Comparison of ENCODE assay signal across 9 mouse cellular contexts in the genomic region with DNA sequence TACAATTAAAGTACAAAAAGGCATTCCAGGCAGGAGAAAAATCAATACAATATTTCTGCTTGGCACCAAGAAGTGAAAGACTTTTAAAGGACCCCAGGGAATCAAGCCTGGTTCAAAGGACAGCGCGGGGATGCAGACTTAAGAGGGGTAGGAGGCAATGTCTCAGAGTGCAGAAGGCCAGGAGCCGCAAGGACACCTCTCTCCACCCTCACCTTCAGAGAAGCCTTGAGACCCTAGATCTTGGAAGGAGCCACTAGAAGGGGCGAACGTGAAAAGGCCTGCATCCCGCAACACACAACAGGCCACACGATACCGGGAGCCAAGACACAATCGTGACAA. TPM values are rescaled to one million over a fixed set of nuclear protein-coding genes. Genes with fewer than 3 reads are reported as not detected.
DNase-seq lines count a peak whose midpoint lies in the region; ATAC-seq lines count a peak whose summit lies in the region.
"Had no signal": no experiment of that assay in that cellular context is flagged by ENCODE, and none has a peak within 500 bp of the region (broad histone marks: within the 10 kb centered on the region; RNA-seq: fewer than 3 reads in every experiment).

No protein-coding gene starts in this region.

- peak; percentile 65 for ATAC-seq in frontal cortex, adult (ENCODE audit: low TSS enrichment)
- ATAC-seq in limb, embryonic 15.5 days (ENCODE audit: insufficient number of reproducible peaks, low FRiP score, low TSS enrichment, low read depth) = peak; percentile 16; the same call in 1 of the 2 replicates
- ATAC-seq in stomach, embryonic 16.5 days (ENCODE audit: insufficient read depth, low FRiP score) = 0 out of 2 replicates have a peak, but pooled peaks have one; percentile 18

- H3K4me2 ChIP-seq in limb, embryonic 15.5 days = peak overlapping the region; percentile 66
- H3K4me2 ChIP-seq in stomach, embryonic 16.5 days (ENCODE audit: low read depth, low read length) = peak overlapping the region; percentile 76

- H3K36me3 ChIP-seq in limb, embryonic 15.5 days = no peaks in the 10 kb centered on the region
- H3K36me3 ChIP-seq in stomach, embryonic 16.5 days (ENCODE audit: control insufficient read depth, insufficient read depth, low read length) = no peaks in the 10 kb centered on the region

- H3K9me3 ChIP-seq in limb, embryonic 15.5 days = no peaks in the 10 kb centered on the region
- no peaks in the 10 kb centered on the region for H3K9me3 ChIP-seq in stomach, embryonic 16.5 days (replicated peaks; ENCODE audit: control insufficient read depth, low read length)

- WGBS in limb, embryonic 15.5 days = 3% methylated on average over 9 of the region's 9 CpGs
- WGBS in stomach, embryonic 16.5 days = 4% methylated on average over 9 of the region's 9 CpGs

- H3K4me1 ChIP-seq in limb, embryonic 15.5 days = 0 out of 2 replicates have a peak, but pooled peaks cover 4% of the 10 kb centered on the region
- H3K4me1 ChIP-seq in stomach, embryonic 16.5 days (ENCODE audit: control insufficient read depth, insufficient read depth, low read length) = no peaks in the 10 kb centered on the region

- H3K4me3 ChIP-seq in limb, embryonic 15.5 days = peak overlapping the region; percentile 62
- peak overlapping the region; percentile 59 for H3K4me3 ChIP-seq in stomach, embryonic 16.5 days (replicated peaks; ENCODE audit: low read length)

- no peak for DNase-seq in frontal cortex, postnatal 36 days (ENCODE audit: low spot score in 2 of 2)
- DNase-seq in ovary, postnatal 14 days (ENCODE audit: low spot score) = peak; percentile 3
- no peak for DNase-seq in ovary, adult 18-20 months (ENCODE audit: low spot score)
- no peak for DNase-seq in adipocyte (ENCODE audit: low spot score)
- DNase-seq in right cerebral cortex, postnatal 4 days = no peak

- no peaks in the 10 kb centered on the region for H3K27me3 ChIP-seq in limb, embryonic 15.5 days
- H3K27me3 ChIP-seq in stomach, embryonic 16.5 days (ENCODE audit: control insufficient read depth, insufficient read depth, low read length) = no peaks in the 10 kb centered on the region

- H3K27ac ChIP-seq in limb, embryonic 15.5 days = peak overlapping the region; percentile 77
- peak overlapping the region; percentile 68 for H3K27ac ChIP-seq in stomach, embryonic 16.5 days (ENCODE audit: low read length)
- H3K27ac ChIP-seq: macrophage had no signal

- peak overlapping the region; percentile 63 for H3K9ac ChIP-seq in limb, embryonic 15.5 days
- peak overlapping the region; percentile 84 for H3K9ac ChIP-seq in stomach, embryonic 16.5 days (ENCODE audit: low read length)

RNA-seq across cellular contexts. Expression of a gene that starts 0.6 kb away (rescaled TPM):
- polyA plus RNA-seq in limb, embryonic 15.5 days (2015; fragmentation: Nextera tagmentation; extraction: Ambion mirVana) = 2.6 and 4.3 TPM in 2 replicates
- 4.8 and 5.1 TPM in 2 replicates for polyA plus RNA-seq in stomach, embryonic 16.5 days (2015; fragmentation: Nextera tagmentation; extraction: Ambion mirVana)
- polyA plus RNA-seq: macrophage had no signal
